Mouse (Mus musculus) lung, adult 10 weeks (tissue): ENCODE data around the gene Luzp1. TPM values are rescaled to one million over a fixed set of nuclear protein-coding genes. Genes with fewer than 3 reads are reported as not detected.

Experiments used
- polyA plus RNA-seq: library from polyadenylated mRNA; stranded (reverse); fragments of 350-450 nt; fragmentation: Illumina TruSeq; extraction: RNeasy Lipid Tissue Mini Kit (QIAGEN cat#74804); gene quantifications from one replicate; pipeline ENCODE4 v1.2.3, GENCODE M21; 2014; ENCODE audit warnings: low read depth, low replicate concordance; ENCODE audit not compliant: insufficient read depth

Luzp1 gene
- polyA plus RNA-seq = 11.3 TPM

GRCm38 (mm10) chr4:136469371-136469903 is at the start of gene Luzp1:
Gene Luzp1 (plus strand): TSS chr4:136469761.

GRCm38 (mm10) chr4:136423224-136423623 is 46.3 kb upstream of the Luzp1 start, which contains the start of gene Htr1d:
Gene Htr1d (plus strand): TSS chr4:136423524.

GRCm38 (mm10) chr4:136462086-136462838 is 7.3 kb upstream of the Luzp1 start, which contains the start of gene 6030445D17Rik:
Gene 6030445D17Rik (plus strand): TSS chr4:136462250.

GRCm38 (mm10) chr4:136602568-136602967 is 133.0 kb downstream of the Luzp1 start, which contains the start of gene Kdm1a:
Gene Kdm1a (minus strand): TSS chr4:136602723.

Other genes starting within 250 kb of the Luzp1 start
- gene Tcea3, start 222.0 kb upstream of the Luzp1 start, polyA plus RNA-seq = 24.7 TPM
- gene Zfp46, start 185.1 kb upstream of the Luzp1 start, polyA plus RNA-seq = 6.5 TPM
- gene Hnrnpr, start 158.8 kb upstream of the Luzp1 start, polyA plus RNA-seq = 38.3 TPM
- gene Htr1d, start 46.2 kb upstream of the Luzp1 start, polyA plus RNA-seq = not detected
- gene 6030445D17Rik, start 7.5 kb upstream of the Luzp1 start, polyA plus RNA-seq = 0.44 TPM
- 20.6 TPM for gene Kdm1a, start 133.0 kb downstream of the Luzp1 start, polyA plus RNA-seq
- gene Tex46, start 140.7 kb downstream of the Luzp1 start, polyA plus RNA-seq = not detected
- not detected for gene Lactbl1, start 152.9 kb downstream of the Luzp1 start, polyA plus RNA-seq